Mouse (Mus musculus) E14TG2a.4 (cell line): Measurements from ENCODE around the gene Slc22a6.

Experiments used
- CTCF ChIP-seq: conservative IDR thresholded peaks from 2 replicates; pipeline ENCODE4 v1.5.1; 2014; ENCODE audit warnings: low read length
- NANOG ChIP-seq: IDR thresholded peaks from 2 replicates; pipeline ENCODE4 v1.6.1; 2014; ENCODE audit warnings: borderline replicate concordance, low read length, mixed read lengths
- POU5F1 ChIP-seq: IDR thresholded peaks from 2 replicates; pipeline ENCODE4 v1.6.1; 2014; ENCODE audit warnings: low read length, borderline replicate concordance

- TF ChIP-seq CTCF: no peak
- TF ChIP-seq NANOG: no peak
- no peak for TF ChIP-seq POU5F1
These were observed 12.4 kb downstream of the Slc22a6 start for GRCm38 (mm10) chr19:8630249-8630648.
